Mouse (Mus musculus) forebrain, embryonic 14.5 days (tissue): ENCODE data around the gene Hsdl2. TPM values are rescaled to one million over a fixed set of nuclear protein-coding genes. Genes with fewer than 3 reads are reported as not detected.
"Not testable (repeated sequence)": the region's sequence is repeated elsewhere in the genome, so short reads cannot be mapped to it uniquely, and the experiment has no call there.

Experiments
- ATAC-seq: fragments of 200-750 bp; cut with Nextera tagmentation; 2 replicates; pipeline ENCODE4 v1.8.0; 2017; ENCODE audit warnings: mild to moderate bottlenecking, moderate library complexity
- DNase-seq: peaks from one replicate; pipeline ENCODE4 v3.0.0-alpha.2; 2015; ENCODE audit warnings: low spot score
- H3K27ac ChIP-seq: fragments of 300-500 bp; sonication (generic); 2 replicates; pipeline ENCODE4 v1.5.1; 2014; ENCODE audit warnings: low read depth, mild to moderate bottlenecking, control low read depth, low read length, moderate library complexity
- H3K27me3 ChIP-seq: fragments of 300-500 bp; sonication (generic); replicated peaks from 2 replicates; pipeline ENCODE4 v1.6.1; 2014; ENCODE audit warnings: low read length, control low read depth, mixed read lengths; ENCODE audit not compliant: control insufficient read depth, insufficient read depth
- H3K36me3 ChIP-seq: fragments of 300-500 bp; sonication (generic); 2 replicates; pipeline ENCODE4 v1.6.1; 2014; ENCODE audit warnings: low read length, control low read depth; ENCODE audit not compliant: control insufficient read depth, insufficient read depth
- H3K4me1 ChIP-seq: fragments of 300-500 bp; sonication (generic); 2 replicates; pipeline ENCODE4 v1.6.1; 2014; ENCODE audit warnings: antibody characterized with exemption, low read length, control low read depth; ENCODE audit not compliant: control insufficient read depth, insufficient read depth
- H3K4me2 ChIP-seq: fragments of 300-500 bp; sonication (generic); 2 replicates; pipeline ENCODE4 v1.6.1; 2014; ENCODE audit warnings: mild to moderate bottlenecking, control low read depth, low read length
- H3K4me3 ChIP-seq: fragments of 300-500 bp; sonication (generic); 2 replicates; pipeline ENCODE4 v1.5.1; 2014; ENCODE audit warnings: low read depth, low read length, control low read depth
- H3K9ac ChIP-seq: fragments of 300-500 bp; sonication (generic); 2 replicates; pipeline ENCODE4 v1.6.1; 2014; ENCODE audit warnings: mild to moderate bottlenecking, low read length, control low read depth, moderate library complexity
- H3K9me3 ChIP-seq: fragments of 300-500 bp; sonication (generic); replicated peaks from 2 replicates; pipeline ENCODE4 v1.6.1; 2016; ENCODE audit warnings: low read length, control low read depth, mixed read lengths; ENCODE audit not compliant: control insufficient read depth
- WGBS: fragments of 180-500 bp; shearing (Covaris S2); extraction: QIAGEN DNeasy Blood & Tissue Kit; methylation state at CpG from one replicate; pipeline ENCODE4 v1.1.7; 2014; 5-methylcytosine and 5-hydroxymethylcytosine counted together
- polyA plus RNA-seq: library from polyadenylated mRNA; unstranded; fragments of >200 nt; fragmentation: Nextera tagmentation; extraction: Ambion mirVana; gene quantifications from 2 replicates; pipeline ENCODE4 v1.2.1, GENCODE M21; 2014

Gene Hsdl2
- polyA plus RNA-seq, 1 experiment from 2014 or later: 18.6 TPM

- WGBS: 96% methylated on average over 4 of the region's 4 CpGs
- H3K4me3 ChIP-seq, H3K4me2 ChIP-seq, H3K9ac ChIP-seq, H3K4me1 ChIP-seq, H3K27ac ChIP-seq, DNase-seq, H3K27me3 ChIP-seq, H3K9me3 ChIP-seq, ATAC-seq, H3K36me3 ChIP-seq: not testable (repeated sequence)
These were observed 24.0 kb upstream of the Hsdl2 start for GRCm38 (mm10) chr4:59557343-59557742.

- 84% methylated on average over 6 of the region's 6 CpGs for WGBS
- no peak for ATAC-seq
These were observed 23.2 kb upstream of the Hsdl2 start for GRCm38 (mm10) chr4:59558096-59558720.

GRCm38 (mm10) chr4:59560141-59560540 lies 21.2 kb upstream of the Hsdl2 start:
- H3K4me1 ChIP-seq: no peaks in the 10 kb centered on the region
- H3K9ac ChIP-seq: no peak overlapping the region
- H3K4me2 ChIP-seq: no peak overlapping the region
- H3K27me3 ChIP-seq: no peaks in the 10 kb centered on the region
- ATAC-seq (no peak), DNase-seq (no peak)
- 98% methylated on average over 6 of the region's 6 CpGs for WGBS
- no peaks in the 10 kb centered on the region for H3K9me3 ChIP-seq
- H3K36me3 ChIP-seq: no peaks in the 10 kb centered on the region
- H3K4me3 ChIP-seq: no peak overlapping the region
- H3K27ac ChIP-seq: no peak overlapping the region

More at GRCm38 (mm10) chr4:59558096-59558720, 23.2 kb upstream of the Hsdl2 start:
- Histone ChIP-seq H3K9me3 (no peaks in the 10 kb centered on the region), H3K4me3 (no peak overlapping the region), H3K9ac (no peak overlapping the region), H3K36me3 (no peaks in the 10 kb centered on the region), H3K4me2 (no peak overlapping the region), H3K27ac (no peak overlapping the region), H3K27me3 (no peaks in the 10 kb centered on the region), H3K4me1 (no peaks in the 10 kb centered on the region)
- no peak for DNase-seq

GRCm38 (mm10) chr4:59564128-59564527 lies 17.2 kb upstream of the Hsdl2 start:
- no peak overlapping the region for H3K4me3 ChIP-seq
- 0 out of 2 replicates have a peak, but pooled peaks cover 2% of the 10 kb centered on the region for H3K9me3 ChIP-seq
- no peaks in the 10 kb centered on the region for H3K4me1 ChIP-seq
- DNase-seq (no peak), ATAC-seq (no peak)
- H3K4me2 ChIP-seq: no peak overlapping the region
- H3K36me3 ChIP-seq: no peaks in the 10 kb centered on the region
- 82% methylated on average over 3 of the region's 3 CpGs for WGBS
- no peak overlapping the region for H3K27ac ChIP-seq
- H3K9ac ChIP-seq: no peak overlapping the region
- no peaks in the 10 kb centered on the region for H3K27me3 ChIP-seq

- Histone ChIP-seq H3K4me1 (no peaks in the 10 kb centered on the region), H3K36me3 (no peaks in the 10 kb centered on the region), H3K27me3 (no peaks in the 10 kb centered on the region), H3K9ac (no peak overlapping the region), H3K27ac (no peak overlapping the region), H3K4me2 (no peak overlapping the region), H3K4me3 (no peak overlapping the region), H3K9me3 (0 out of 2 replicates have a peak, but pooled peaks cover 2% of the 10 kb centered on the region)
- DNase-seq (no peak), ATAC-seq (no peak)
- 82% methylated on average over 8 of the region's 8 CpGs for WGBS
These were observed 15.7 kb upstream of the Hsdl2 start for GRCm38 (mm10) chr4:59565571-59566188.

GRCm38 (mm10) chr4:59567576-59568260 lies 13.6 kb upstream of the Hsdl2 start:
- H3K4me2 ChIP-seq: no peak overlapping the region
- 87% methylated on average over 6 of the region's 6 CpGs for WGBS
- no peaks in the 10 kb centered on the region for H3K4me1 ChIP-seq
- H3K27ac ChIP-seq: no peak overlapping the region
- H3K27me3 ChIP-seq: no peaks in the 10 kb centered on the region
- H3K9ac ChIP-seq: no peak overlapping the region
- 0 out of 2 replicates have a peak, but pooled peaks cover 2% of the 10 kb centered on the region for H3K9me3 ChIP-seq
- H3K36me3 ChIP-seq: no peaks in the 10 kb centered on the region
- no peak overlapping the region for H3K4me3 ChIP-seq
- DNase-seq (no peak), ATAC-seq (no peak)

- 5% methylated on average over 7 of the region's 7 CpGs for WGBS
- H3K4me3 ChIP-seq: no peak overlapping the region
- no peaks in the 10 kb centered on the region for H3K36me3 ChIP-seq
- H3K4me1 ChIP-seq: no peaks in the 10 kb centered on the region
- no peak overlapping the region for H3K4me2 ChIP-seq
- DNase-seq: peak; percentile 90
- H3K9me3 ChIP-seq: 0 out of 2 replicates have a peak, but pooled peaks cover 2% of the 10 kb centered on the region
- ATAC-seq: peak; percentile 54
- H3K9ac ChIP-seq: no peak overlapping the region
- no peak overlapping the region for H3K27ac ChIP-seq
- no peaks in the 10 kb centered on the region for H3K27me3 ChIP-seq
These were observed 11.8 kb upstream of the Hsdl2 start for GRCm38 (mm10) chr4:59569538-59569937.

GRCm38 (mm10) chr4:59570519-59570918 lies 10.8 kb upstream of the Hsdl2 start:
- DNase-seq, H3K4me3 ChIP-seq, H3K4me2 ChIP-seq, H3K27me3 ChIP-seq, H3K36me3 ChIP-seq, H3K4me1 ChIP-seq, H3K9ac ChIP-seq, H3K27ac ChIP-seq, ATAC-seq, H3K9me3 ChIP-seq: not testable (repeated sequence)
- 95% methylated on average over 7 of the region's 8 CpGs for WGBS
